In the genomic region with DNA sequence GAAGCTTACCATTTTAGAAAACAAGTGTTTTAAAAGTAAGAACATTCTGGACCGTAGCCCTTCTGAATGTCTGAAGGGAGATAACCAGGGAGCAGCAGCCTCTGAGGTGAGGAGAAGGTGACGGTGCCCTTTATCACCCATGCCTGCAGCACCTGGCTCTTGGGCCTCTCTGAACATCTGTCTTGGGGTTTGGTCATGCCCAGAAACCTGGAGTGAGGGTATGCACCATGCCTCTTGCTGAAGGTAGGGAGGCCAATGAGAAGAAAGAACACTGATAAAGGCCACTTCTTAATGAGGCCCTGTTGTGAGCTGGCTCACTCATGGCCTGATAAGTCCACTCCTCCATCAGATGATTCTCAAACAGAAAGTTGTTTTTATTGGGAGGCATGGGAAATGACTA, we compare ENCODE assay signal across 13 mouse cellular contexts.
"Had no signal": no experiment of that assay in that cellular context is flagged by ENCODE, and none has a peak within 500 bp of the region (broad histone marks: within the 10 kb centered on the region; RNA-seq: fewer than 3 reads in every experiment).

No protein-coding gene starts in this region.

- H3K9ac ChIP-seq: limb, embryonic 13.5 days; liver, embryonic 15.5 days; lung, embryonic 15.5 days; midbrain, embryonic 12.5 days had no signal

- H3K36me3 ChIP-seq: limb, embryonic 13.5 days; liver, embryonic 15.5 days; lung, embryonic 15.5 days; midbrain, embryonic 12.5 days had no signal

- H3K9me3 ChIP-seq: limb, embryonic 13.5 days; liver, embryonic 15.5 days; lung, embryonic 15.5 days; midbrain, embryonic 12.5 days had no signal

- H3K4me1 ChIP-seq: liver, embryonic 15.5 days had no signal

- H3K27ac ChIP-seq: layer of hippocampus, adult 2 months; limb, embryonic 13.5 days; liver, embryonic 15.5 days; stomach, postnatal 0 days had no signal

- H3K27me3 ChIP-seq: liver, embryonic 15.5 days; lung, embryonic 15.5 days; midbrain, embryonic 12.5 days had no signal

- H3K4me2 ChIP-seq: limb, embryonic 13.5 days; liver, embryonic 15.5 days; lung, embryonic 15.5 days; midbrain, embryonic 12.5 days had no signal

- H3K4me3 ChIP-seq: layer of hippocampus, adult 2 months; limb, embryonic 13.5 days; liver, embryonic 15.5 days; lung, embryonic 15.5 days; midbrain, embryonic 12.5 days had no signal

- ATAC-seq: midbrain, embryonic 16.5 days had no signal

- DNase-seq: kidney, adult 11 months; kidney, adult 9 months; kidney, postnatal 10 days; kidney, postnatal 4 days; left cerebral cortex, postnatal 4 days; thymus, postnatal 4 days had no signal
